Mouse (Mus musculus): ENCODE data around the gene Olfr18.
"Not testable (repeated sequence)": the region's sequence is repeated elsewhere in the genome, so short reads cannot be mapped to it uniquely, and the experiment has no call there.

The Olfr18 gene

GRCm38 (mm10) chr9:20335994-20336393 is at the start of gene Olfr18:
Gene Olfr18, minus strand, starts transcription at chr9:20336094.
- in situ Hi-C loops (cut with MboI), result no loop called here

- in situ Hi-C loops (cut with MboI), result no loop called here
Measured at GRCm38 (mm10) chr9:20385343-20385703, 49.4 kb upstream of the Olfr18 start.

GRCm38 (mm10) chr9:20384532-20385342 is 48.8 kb upstream of the Olfr18 start, which contains the start of gene Zfp560:
Gene Zfp560, minus strand, starts transcription at chr9:20385177.
- in situ Hi-C loops (cut with MboI), result no loop called here

DNA sequence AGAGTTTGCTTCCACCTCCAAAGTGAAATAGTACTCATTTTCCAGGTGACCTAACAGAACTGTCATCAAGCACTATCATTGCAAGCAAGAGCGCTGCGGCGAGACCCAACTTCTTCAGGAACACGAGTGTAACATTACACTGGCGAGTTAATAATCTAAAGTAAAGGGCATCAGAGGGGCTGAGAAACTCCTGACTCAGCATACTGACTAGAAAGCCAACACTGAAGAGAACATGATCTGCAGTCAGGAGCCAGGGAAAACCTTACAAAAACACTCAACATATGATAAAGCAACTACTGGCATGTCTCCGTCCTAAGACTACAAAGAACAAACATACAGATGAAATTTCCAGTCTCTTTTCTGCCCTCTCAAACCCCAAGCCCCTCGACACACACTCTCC is 47.8 kb upstream of the Olfr18 start:
- in situ Hi-C loops (cut with MboI), result no loop called here

DNA sequence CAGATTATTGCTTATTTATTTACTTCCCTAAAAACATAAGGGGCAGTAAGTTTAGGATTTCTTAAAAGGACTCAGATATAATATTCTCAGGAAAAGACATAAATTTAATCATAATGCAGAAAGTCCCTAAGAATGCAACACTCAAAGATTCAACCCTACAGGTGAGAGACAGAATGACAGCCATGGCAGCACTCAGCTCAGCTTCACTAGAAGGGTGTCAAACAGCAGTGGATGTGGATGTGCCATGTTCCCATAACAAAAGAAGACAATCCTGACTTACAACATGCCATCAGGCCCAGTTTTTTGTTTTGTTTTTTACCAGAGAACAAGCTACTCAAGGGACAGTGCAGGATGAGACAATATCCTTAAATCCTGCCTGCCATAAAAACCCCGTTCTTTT is 38.8 kb upstream of the Olfr18 start:
- in situ Hi-C loops (cut with MboI), result no loop called here

DNA sequence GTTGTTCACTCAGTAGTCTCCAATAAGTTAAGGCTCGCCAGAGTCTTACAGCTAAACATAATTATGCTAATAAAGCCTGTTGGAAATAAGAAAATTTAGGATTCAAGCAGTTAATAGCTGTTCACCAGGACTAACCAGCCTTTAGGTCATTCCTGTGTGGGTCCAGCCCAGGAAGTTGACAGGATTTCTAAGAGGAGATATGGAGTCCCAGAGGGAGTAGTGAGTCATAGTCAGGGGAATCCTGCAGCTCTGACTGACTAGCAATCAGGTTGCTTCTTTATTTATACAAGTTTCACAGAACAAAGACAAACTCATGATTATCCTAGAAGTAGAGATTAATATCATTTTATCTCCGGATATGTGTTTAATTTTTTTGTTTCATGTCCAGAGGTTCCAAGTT is 31.4 kb upstream of the Olfr18 start:
- in situ Hi-C loops (cut with MboI), result no loop called here

DNA sequence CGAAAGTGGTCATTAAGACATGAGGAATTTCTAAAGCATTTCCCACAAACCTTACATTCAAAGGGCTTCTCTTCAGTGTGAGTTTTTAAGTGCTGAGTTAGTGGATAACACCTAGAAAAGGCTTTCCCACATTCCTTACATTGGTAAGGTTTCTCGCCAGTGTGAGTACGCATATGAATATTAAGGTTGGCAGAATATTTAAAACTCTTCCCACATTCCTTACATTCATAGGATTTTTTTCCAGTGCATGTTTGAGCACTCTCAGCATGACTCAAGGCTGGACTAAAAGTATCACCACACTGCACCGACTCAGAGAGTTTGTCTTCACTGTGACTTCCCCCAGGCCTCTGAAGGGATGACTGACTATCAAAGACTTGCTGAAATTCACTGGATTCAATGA is 12.6 kb upstream of the Olfr18 start:
- in situ Hi-C loops (cut with MboI), result no loop called here

- in situ Hi-C loops (cut with MboI), result no loop called here
Measured at GRCm38 (mm10) chr9:20298232-20298631, 37.7 kb downstream of the Olfr18 start, which contains the start of gene Olfr873. Gene Olfr873, plus strand, starts transcription at chr9:20298532.

GRCm38 (mm10) chr9:20295562-20295961 is 40.3 kb downstream of the Olfr18 start:
- in situ Hi-C loops (cut with MboI), result not testable (repeated sequence)

GRCm38 (mm10) chr9:20282051-20282450 is 53.8 kb downstream of the Olfr18 start, which contains the start of gene Olfr39:
Gene Olfr39, plus strand, starts transcription at chr9:20282351.
- in situ Hi-C loops (cut with MboI), result no loop called here

Measured in mature B cell (primary cell).